ENCODE assay signal across 22 mouse cellular contexts in genomic region chr14:35541992-35542380, GRCm38 (mm10).
"Had no signal": no experiment of that assay in that cellular context is flagged by ENCODE, and none has a peak within 500 bp of the region (broad histone marks: within the 10 kb centered on the region; RNA-seq: fewer than 3 reads in every experiment).

No protein-coding gene starts in this region.

- H3K9me3 ChIP-seq: limb, embryonic 10.5 days; limb, embryonic 12.5 days; limb, embryonic 13.5 days; limb, embryonic 15.5 days; liver, embryonic 13.5 days; liver, embryonic 15.5 days; lung, embryonic 15.5 days; megakaryocyte, embryonic 14.5 days; midbrain, embryonic 10.5 days; midbrain, embryonic 12.5 days; midbrain, embryonic 13.5 days; midbrain, embryonic 15.5 days; neural tube, embryonic 12.5 days had no signal

- H3K9ac ChIP-seq: limb, embryonic 12.5 days; limb, embryonic 13.5 days; limb, embryonic 15.5 days; liver, embryonic 13.5 days; liver, embryonic 14.5 days; liver, embryonic 15.5 days; liver, postnatal 0 days; lung, embryonic 14.5 days; lung, embryonic 15.5 days; midbrain, embryonic 12.5 days; midbrain, embryonic 13.5 days; midbrain, embryonic 15.5 days; neural tube, embryonic 12.5 days had no signal

- H3K4me1 ChIP-seq: limb, embryonic 10.5 days; limb, embryonic 12.5 days; limb, embryonic 13.5 days; limb, embryonic 15.5 days; liver, embryonic 13.5 days; liver, embryonic 15.5 days; lung, embryonic 15.5 days; megakaryocyte, embryonic 14.5 days; midbrain, embryonic 12.5 days; neural tube, embryonic 12.5 days had no signal

- H3K27me3 ChIP-seq: limb, embryonic 12.5 days; limb, embryonic 13.5 days; limb, embryonic 15.5 days; liver, embryonic 13.5 days; liver, embryonic 15.5 days; lung, embryonic 15.5 days; megakaryocyte, embryonic 14.5 days; midbrain, embryonic 12.5 days; midbrain, embryonic 13.5 days; midbrain, embryonic 15.5 days; neural tube, embryonic 12.5 days had no signal

- H3K27ac ChIP-seq: limb, embryonic 10.5 days; limb, embryonic 12.5 days; limb, embryonic 13.5 days; limb, embryonic 15.5 days; liver, embryonic 13.5 days; liver, embryonic 14.5 days; liver, embryonic 15.5 days; lung, embryonic 15.5 days; macrophage; midbrain, embryonic 10.5 days; midbrain, embryonic 12.5 days; midbrain, embryonic 13.5 days; midbrain, embryonic 15.5 days; neural tube, embryonic 12.5 days had no signal

- H3K4me2 ChIP-seq: limb, embryonic 12.5 days; limb, embryonic 13.5 days; limb, embryonic 15.5 days; liver, embryonic 11.5 days; liver, embryonic 13.5 days; liver, embryonic 15.5 days; lung, embryonic 14.5 days; lung, embryonic 15.5 days; midbrain, embryonic 11.5 days; midbrain, embryonic 12.5 days; midbrain, embryonic 13.5 days; midbrain, embryonic 15.5 days; neural tube, embryonic 12.5 days had no signal

- ATAC-seq: liver, postnatal 0 days; lung, postnatal 0 days; midbrain, embryonic 16.5 days had no signal

- H3K36me3 ChIP-seq: limb, embryonic 10.5 days; limb, embryonic 12.5 days; limb, embryonic 13.5 days; limb, embryonic 15.5 days; liver, embryonic 13.5 days; liver, embryonic 15.5 days; lung, embryonic 15.5 days; midbrain, embryonic 10.5 days; midbrain, embryonic 12.5 days; midbrain, embryonic 13.5 days; midbrain, embryonic 15.5 days; neural tube, embryonic 12.5 days had no signal

- H3K4me3 ChIP-seq: limb, embryonic 10.5 days; limb, embryonic 12.5 days; limb, embryonic 13.5 days; limb, embryonic 15.5 days; liver, embryonic 13.5 days; liver, embryonic 15.5 days; lung, embryonic 15.5 days; megakaryocyte, embryonic 14.5 days; midbrain, embryonic 10.5 days; midbrain, embryonic 12.5 days; midbrain, embryonic 13.5 days; midbrain, embryonic 15.5 days; myocyte; neural tube, embryonic 12.5 days had no signal
